Mouse (Mus musculus): ENCODE results near the gene Lta. TPM values are rescaled to one million over a fixed set of nuclear protein-coding genes. Genes with fewer than 3 reads are reported as not detected.

Gene Lta
- polyA plus RNA-seq, 1 experiment from 2014 or later: not detected

- ATAC-seq (ENCODE audit: low FRiP score) (no peak), DNase-seq (ENCODE audit: low spot score, missing footprints) (no peak)
- Histone ChIP-seq H3K4me1 (ENCODE audit: control insufficient read depth, insufficient read depth, low read length) (peaks cover 4% of the 10 kb centered on the region; the same call in 1 of the 2 replicates), H3K4me2 (no peak overlapping the region), H3K9ac (ENCODE audit: low read length) (no peak overlapping the region), H3K36me3 (ENCODE audit: control insufficient read depth, insufficient read depth, low read length) (no peaks in the 10 kb centered on the region), H3K27me3 (ENCODE audit: control insufficient read depth, insufficient read depth, low read length) (peaks cover 13% of the 10 kb centered on the region), H3K27ac (ENCODE audit: low read depth, low read length) (no peak overlapping the region), H3K4me3 (ENCODE audit: low read depth, low read length) (no peak overlapping the region), H3K9me3 (ENCODE audit: control insufficient read depth, low read length) (no peaks in the 10 kb centered on the region)
- 91% methylated on average over 11 of the region's 11 CpGs for WGBS
Observed at GRCm38 (mm10) chr17:35200398-35200797, 4.8 kb downstream of the Lta start.

- Histone ChIP-seq H3K9me3 (ENCODE audit: control insufficient read depth, low read length) (no peaks in the 10 kb centered on the region), H3K27me3 (ENCODE audit: control insufficient read depth, insufficient read depth, low read length) (peaks cover 26% of the 10 kb centered on the region), H3K36me3 (ENCODE audit: control insufficient read depth, insufficient read depth, low read length) (no peaks in the 10 kb centered on the region), H3K4me1 (ENCODE audit: control insufficient read depth, insufficient read depth, low read length) (peaks cover 4% of the 10 kb centered on the region; the same call in 1 of the 2 replicates), H3K4me2 (no peak overlapping the region), H3K9ac (ENCODE audit: low read length) (no peak overlapping the region), H3K4me3 (ENCODE audit: low read depth, low read length) (no peak overlapping the region), H3K27ac (ENCODE audit: low read depth, low read length) (no peak overlapping the region)
- ATAC-seq (ENCODE audit: low FRiP score) (no peak), DNase-seq (ENCODE audit: low spot score, missing footprints) (no peak)
- WGBS: 38% methylated on average over 8 of the region's 8 CpGs
Observed at GRCm38 (mm10) chr17:35198946-35199345, 6.2 kb downstream of the Lta start.

- Histone ChIP-seq H3K4me3 (ENCODE audit: low read depth, low read length) (no peak overlapping the region), H3K9ac (ENCODE audit: low read length) (no peak overlapping the region), H3K9me3 (ENCODE audit: control insufficient read depth, low read length) (no peaks in the 10 kb centered on the region), H3K27me3 (ENCODE audit: control insufficient read depth, insufficient read depth, low read length) (peaks cover 26% of the 10 kb centered on the region), H3K27ac (ENCODE audit: low read depth, low read length) (no peak overlapping the region), H3K4me2 (no peak overlapping the region), H3K36me3 (ENCODE audit: control insufficient read depth, insufficient read depth, low read length) (no peaks in the 10 kb centered on the region), H3K4me1 (ENCODE audit: control insufficient read depth, insufficient read depth, low read length) (peaks cover 4% of the 10 kb centered on the region; the same call in 1 of the 2 replicates)
- no peak for ATAC-seq (ENCODE audit: low FRiP score)
- no peak for DNase-seq (ENCODE audit: low spot score, missing footprints)
- 69% methylated on average over 7 of the region's 7 CpGs for WGBS
Observed at GRCm38 (mm10) chr17:35198029-35198428, 7.1 kb downstream of the Lta start.

GRCm38 (mm10) chr17:35197126-35197525 lies 8.0 kb downstream of the Lta start:
- Histone ChIP-seq H3K9me3 (ENCODE audit: control insufficient read depth, low read length) (no peaks in the 10 kb centered on the region), H3K27me3 (ENCODE audit: control insufficient read depth, insufficient read depth, low read length) (peaks cover 26% of the 10 kb centered on the region), H3K9ac (ENCODE audit: low read length) (no peak overlapping the region), H3K27ac (ENCODE audit: low read depth, low read length) (no peak overlapping the region), H3K36me3 (ENCODE audit: control insufficient read depth, insufficient read depth, low read length) (no peaks in the 10 kb centered on the region), H3K4me2 (no peak overlapping the region), H3K4me1 (ENCODE audit: control insufficient read depth, insufficient read depth, low read length) (peaks cover 4% of the 10 kb centered on the region; the same call in 1 of the 2 replicates), H3K4me3 (ENCODE audit: low read depth, low read length) (no peak overlapping the region)
- ATAC-seq (ENCODE audit: low FRiP score) (no peak), DNase-seq (ENCODE audit: low spot score, missing footprints) (no peak)
- WGBS: 44% methylated on average over 5 of the region's 6 CpGs

- no peaks in the 10 kb centered on the region for H3K36me3 ChIP-seq (ENCODE audit: control insufficient read depth, insufficient read depth, low read length)
- peaks cover 26% of the 10 kb centered on the region for H3K27me3 ChIP-seq (ENCODE audit: control insufficient read depth, insufficient read depth, low read length)
- 40% methylated on average over 9 of the region's 9 CpGs for WGBS
Observed at GRCm38 (mm10) chr17:35196321-35196641, 8.9 kb downstream of the Lta start.

GRCm38 (mm10) chr17:35195631-35196320 lies 9.4 kb downstream of the Lta start:
- peak overlapping the region; percentile 23 for H3K4me3 ChIP-seq (ENCODE audit: low read depth, low read length)
- H3K4me2 ChIP-seq: peak overlapping the region; percentile 40
- no peaks in the 10 kb centered on the region for H3K36me3 ChIP-seq (ENCODE audit: control insufficient read depth, insufficient read depth, low read length)
- ATAC-seq (ENCODE audit: low FRiP score): peak; percentile 73
- H3K4me1 ChIP-seq (ENCODE audit: control insufficient read depth, insufficient read depth, low read length): peaks cover 4% of the 10 kb centered on the region; the same call in 1 of the 2 replicates
- no peaks in the 10 kb centered on the region for H3K9me3 ChIP-seq (ENCODE audit: control insufficient read depth, low read length)
- WGBS: 2% methylated on average over 66 of the region's 66 CpGs
- H3K27me3 ChIP-seq (ENCODE audit: control insufficient read depth, insufficient read depth, low read length): peaks cover 26% of the 10 kb centered on the region
- DNase-seq (ENCODE audit: low spot score, missing footprints): peak; percentile 98
- H3K9ac ChIP-seq (ENCODE audit: low read length): peak overlapping the region; percentile 10; the same call in 1 of the 2 replicates
- H3K27ac ChIP-seq (ENCODE audit: low read depth, low read length): no peak overlapping the region

More at GRCm38 (mm10) chr17:35196321-35196641, 8.9 kb downstream of the Lta start:
- H3K4me1 ChIP-seq (ENCODE audit: control insufficient read depth, insufficient read depth, low read length): peaks cover 4% of the 10 kb centered on the region; the same call in 1 of the 2 replicates
- no peak overlapping the region for H3K9ac ChIP-seq (ENCODE audit: low read length)
- H3K4me2 ChIP-seq: peak overlapping the region; percentile 40
- H3K4me3 ChIP-seq (ENCODE audit: low read depth, low read length): peak overlapping the region; percentile 23
- H3K9me3 ChIP-seq (ENCODE audit: control insufficient read depth, low read length): no peaks in the 10 kb centered on the region
- DNase-seq (ENCODE audit: low spot score, missing footprints): no peak
- ATAC-seq (ENCODE audit: low FRiP score): no peak
- H3K27ac ChIP-seq (ENCODE audit: low read depth, low read length): no peak overlapping the region

GRCm38 (mm10) chr17:35194844-35195630 lies 10.1 kb downstream of the Lta start:
- H3K27ac ChIP-seq (ENCODE audit: low read depth, low read length): no peak overlapping the region
- H3K4me3 ChIP-seq (ENCODE audit: low read depth, low read length): peak overlapping the region; percentile 23
- H3K9ac ChIP-seq (ENCODE audit: low read length): peak overlapping the region; percentile 10; the same call in 1 of the 2 replicates
- no peaks in the 10 kb centered on the region for H3K9me3 ChIP-seq (ENCODE audit: control insufficient read depth, low read length)
- H3K4me1 ChIP-seq (ENCODE audit: control insufficient read depth, insufficient read depth, low read length): peaks cover 4% of the 10 kb centered on the region; the same call in 1 of the 2 replicates
- peak overlapping the region; percentile 40 for H3K4me2 ChIP-seq
- no peaks in the 10 kb centered on the region for H3K36me3 ChIP-seq (ENCODE audit: control insufficient read depth, insufficient read depth, low read length)
- H3K27me3 ChIP-seq (ENCODE audit: control insufficient read depth, insufficient read depth, low read length): peaks cover 26% of the 10 kb centered on the region
- ATAC-seq (ENCODE audit: low FRiP score): no peak
- peak; percentile 90 for DNase-seq (ENCODE audit: low spot score, missing footprints)
- WGBS: 45% methylated on average over 19 of the region's 19 CpGs

GRCm38 (mm10) chr17:35193881-35194843 lies 11.0 kb downstream of the Lta start, which contains the start of gene Ltb:
Gene Ltb, plus strand, starts transcription at chr17:35194439.
- DNase-seq (ENCODE audit: low spot score, missing footprints): no peak
- Histone ChIP-seq H3K4me3 (ENCODE audit: low read depth, low read length) (no peak within 1 kb of the TSS), H3K9ac (ENCODE audit: low read length) (no peak within 1 kb of the TSS), H3K27ac (ENCODE audit: low read depth, low read length) (no peak within 1 kb of the TSS), H3K9me3 (ENCODE audit: control insufficient read depth, low read length) (no peaks in the 10 kb centered on the region), H3K4me2 (peak within 1 kb of the TSS; percentile 40; the same call in 1 of the 2 replicates), H3K36me3 (ENCODE audit: control insufficient read depth, insufficient read depth, low read length) (no peaks in the 10 kb centered on the region), H3K4me1 (ENCODE audit: control insufficient read depth, insufficient read depth, low read length) (peaks cover 4% of the 10 kb centered on the region; the same call in 1 of the 2 replicates), H3K27me3 (ENCODE audit: control insufficient read depth, insufficient read depth, low read length) (peaks cover 26% of the 10 kb centered on the region)
- WGBS: 63% methylated on average over 28 of the region's 28 CpGs
- no peak for ATAC-seq (ENCODE audit: low FRiP score)

Measured in midbrain, embryonic 11.5 days (tissue).